ENCODE assay signal across 19 mouse cellular contexts in the genomic region with DNA sequence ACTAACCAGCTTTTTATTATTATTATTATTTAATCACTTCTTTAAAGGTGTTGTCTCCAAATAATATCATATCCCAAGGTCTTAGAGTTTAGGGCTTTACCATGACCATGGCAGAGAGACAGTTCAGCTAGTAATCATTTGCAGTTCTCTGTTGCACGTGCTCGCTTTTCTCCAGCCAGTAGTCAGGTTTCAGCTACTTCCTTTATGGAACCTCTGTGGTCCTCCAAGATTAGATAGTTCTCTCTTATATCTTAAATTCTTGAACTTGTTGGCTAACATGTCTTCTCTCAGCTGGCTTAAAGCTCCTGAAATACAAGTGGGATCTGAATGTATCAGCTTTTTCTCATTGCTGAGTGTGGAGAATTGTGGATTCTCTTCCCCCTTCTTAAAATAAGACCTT. TPM values are rescaled to one million over a fixed set of nuclear protein-coding genes. Genes with fewer than 3 reads are reported as not detected.
DNase-seq lines count a peak whose midpoint lies in the region; ATAC-seq and TF ChIP-seq lines count a peak whose summit lies in the region.
"Had no signal": no experiment of that assay in that cellular context is flagged by ENCODE, and none has a peak within 500 bp of the region (broad histone marks: within the 10 kb centered on the region; RNA-seq: fewer than 3 reads in every experiment).

No protein-coding gene starts in this region.

- no peak overlapping the region for H3K9ac ChIP-seq in heart, embryonic 16.5 days (ENCODE audit: low read length)
- H3K9ac ChIP-seq in liver, embryonic 11.5 days (ENCODE audit: low read depth, low read length) = no peak overlapping the region
- H3K9ac ChIP-seq in MEL (ENCODE audit: control insufficient read depth, low read depth, low read length, poor library complexity, severe bottlenecking) = no peak overlapping the region; the same call in 1 of the 2 replicates
- H3K9ac ChIP-seq in hindbrain, embryonic 15.5 days = no peak overlapping the region
- H3K9ac ChIP-seq: embryonic facial prominence, embryonic 15.5 days; liver, embryonic 15.5 days had no signal

- no peak for TF ChIP-seq RAD21 in MEL (IDR thresholded peaks at IDR 0.05; ENCODE audit: low read depth, low read length)

- no peak for ATAC-seq in heart, embryonic 16.5 days (replicated peaks; ENCODE audit: extremely low read depth, insufficient read depth, low FRiP score)
- ATAC-seq in liver, embryonic 11.5 days (replicated peaks; ENCODE audit: low FRiP score) = no peak
- no peak for ATAC-seq in hindbrain, embryonic 15.5 days (ENCODE audit: low FRiP score, low read depth)
- ATAC-seq: intestine, postnatal 0 days had no signal

- H3K27me3 ChIP-seq in heart, embryonic 16.5 days (ENCODE audit: control insufficient read depth, insufficient read depth, low read length) = no peaks in the 10 kb centered on the region
- H3K27me3 ChIP-seq in liver, embryonic 11.5 days (replicated peaks; ENCODE audit: control insufficient read depth, insufficient read depth, low read length) = no peaks in the 10 kb centered on the region
- no peaks in the 10 kb centered on the region for H3K27me3 ChIP-seq in MEL (ENCODE audit: control insufficient read depth in 1 of 2, insufficient read depth in 2 of 2, low read length in 2 of 2)
- H3K27me3 ChIP-seq in hindbrain, embryonic 15.5 days = no peaks in the 10 kb centered on the region
- H3K27me3 ChIP-seq: embryonic facial prominence, embryonic 15.5 days; liver, embryonic 15.5 days had no signal

- H3K79me2 ChIP-seq in MEL (ENCODE audit: control insufficient read depth, insufficient read depth, low read length, poor library complexity) = peaks cover 31% of the 10 kb centered on the region

- WGBS in heart, embryonic 16.5 days = 71% methylated on average over 2 of the region's 2 CpGs
- WGBS in liver, embryonic 11.5 days = 73% methylated on average over 2 of the region's 2 CpGs
- 93% methylated on average over 2 of the region's 2 CpGs for WGBS in hindbrain, embryonic 15.5 days

- TF ChIP-seq EP300 in MEL (IDR thresholded peaks at IDR 0.05; ENCODE audit: low read depth in 1 of 2, low read length in 2 of 2) = peak in 1 of 2 experiments; percentile 59; a peak in 1 of 4 replicates

- H3K4me1 ChIP-seq in heart, embryonic 16.5 days (ENCODE audit: control insufficient read depth, insufficient read depth, low read length) = peaks cover 21% of the 10 kb centered on the region
- peaks cover 6% of the 10 kb centered on the region for H3K4me1 ChIP-seq in liver, embryonic 11.5 days (replicated peaks; ENCODE audit: control insufficient read depth, insufficient read depth, low read length)
- H3K4me1 ChIP-seq in MEL (ENCODE audit: control insufficient read depth in 1 of 2, insufficient read depth in 2 of 2, low read length in 2 of 2) = peaks cover 6 to 7% of the 10 kb centered on the region in 2 experiments
- H3K4me1 ChIP-seq in hindbrain, embryonic 15.5 days (replicated peaks) = peaks cover 37% of the 10 kb centered on the region

- H3K4me3 ChIP-seq in heart, embryonic 16.5 days (ENCODE audit: low read length) = no peak overlapping the region
- no peak overlapping the region for H3K4me3 ChIP-seq in liver, embryonic 11.5 days (ENCODE audit: low read depth, low read length)
- no peak overlapping the region for H3K4me3 ChIP-seq in MEL (ENCODE audit: control insufficient read depth in 1 of 2, insufficient read depth in 1 of 2, low read depth in 2 of 2, low read length in 2 of 2)
- H3K4me3 ChIP-seq in hindbrain, embryonic 15.5 days = no peak overlapping the region
- H3K4me3 ChIP-seq: embryonic facial prominence, embryonic 15.5 days; liver, embryonic 15.5 days; myocyte had no signal

- H3K9me3 ChIP-seq in heart, embryonic 16.5 days (replicated peaks; ENCODE audit: control insufficient read depth, low read length) = no peaks in the 10 kb centered on the region
- H3K9me3 ChIP-seq in liver, embryonic 11.5 days (ENCODE audit: control insufficient read depth, low read length) = no peaks in the 10 kb centered on the region
- H3K9me3 ChIP-seq in MEL (replicated peaks; ENCODE audit: insufficient read depth, low read length) = no peaks in the 10 kb centered on the region
- H3K9me3 ChIP-seq in hindbrain, embryonic 15.5 days = no peaks in the 10 kb centered on the region
- H3K9me3 ChIP-seq: embryonic facial prominence, embryonic 15.5 days; forebrain, embryonic 10.5 days; liver, embryonic 15.5 days; midbrain, embryonic 10.5 days had no signal

- H3K36me3 ChIP-seq in heart, embryonic 16.5 days (ENCODE audit: control insufficient read depth, insufficient read depth) = peaks cover 20% of the 10 kb centered on the region
- H3K36me3 ChIP-seq in liver, embryonic 11.5 days (ENCODE audit: control insufficient read depth, insufficient read depth, low read length) = peaks cover 8% of the 10 kb centered on the region
- peaks cover 3 to 22% of the 10 kb centered on the region in 2 experiments; a peak in 3 of 4 replicates for H3K36me3 ChIP-seq in MEL (ENCODE audit: control insufficient read depth in 1 of 2, insufficient read depth in 2 of 2, low read length in 2 of 2)
- H3K36me3 ChIP-seq in hindbrain, embryonic 15.5 days = peaks cover 25% of the 10 kb centered on the region

- TF ChIP-seq CTCF in MEL (IDR thresholded peaks at IDR 0.05 in 2 of 3, conservative IDR thresholded peaks at IDR 0.05 in 1 of 3; ENCODE audit: control insufficient read depth in 1 of 3, insufficient read depth in 1 of 3, low read depth in 2 of 3, low read length in 3 of 3, poor library complexity in 1 of 3, severe bottlenecking in 1 of 3) = no peak

- no peak overlapping the region for H3K27ac ChIP-seq in heart, embryonic 16.5 days (ENCODE audit: low read length)
- H3K27ac ChIP-seq in liver, embryonic 11.5 days (ENCODE audit: low read depth, low read length) = no peak overlapping the region
- H3K27ac ChIP-seq in MEL (ENCODE audit: control insufficient read depth, low read depth, low read length) = no peak overlapping the region
- no peak overlapping the region for H3K27ac ChIP-seq in hindbrain, embryonic 15.5 days (replicated peaks)
- H3K27ac ChIP-seq: embryonic facial prominence, embryonic 15.5 days; forebrain, embryonic 10.5 days; liver, embryonic 15.5 days; midbrain, embryonic 10.5 days had no signal

- 0 out of 2 replicates have a peak overlapping the region, but pooled peaks have one; percentile 4 for H3K4me2 ChIP-seq in heart, embryonic 16.5 days (ENCODE audit: low read depth, low read length)
- H3K4me2 ChIP-seq in liver, embryonic 11.5 days = peak overlapping the region; percentile 88; the same call in 1 of the 2 replicates
- H3K4me2 ChIP-seq in hindbrain, embryonic 15.5 days = peak overlapping the region; percentile 93

- no peak for DNase-seq in heart, adult 18-20 months
- no peak for DNase-seq in liver, embryonic 11.5 days (ENCODE audit: low spot score)
- DNase-seq in liver (no peak), MEL (ENCODE audit: low read depth, low spot score) (peak; percentile 59)
- DNase-seq in right cerebral cortex, adult 2 months (ENCODE audit: low spot score in 2 of 2) = no peak
- DNase-seq in left cerebral cortex, adult 11 months (ENCODE audit: low spot score) = no peak
- DNase-seq: adrenal gland, postnatal 10 days; cerebellum, adult 2 months; gastrocnemius, postnatal 10 days; kidney, postnatal 14 days; lung, postnatal 4 days had no signal

- TF ChIP-seq POLR2A in MEL (IDR thresholded peaks at IDR 0.05; ENCODE audit: control insufficient read depth in 1 of 2, insufficient read depth in 1 of 2, low read depth in 1 of 2, low read length in 2 of 2, poor library complexity in 1 of 2) = no peak

TF ChIP-seq in MEL, 35 proteins besides CTCF, POLR2A, EP300 and RAD21 (continues in another document):
- TF ChIP-seq GABPA (IDR thresholded peaks at IDR 0.05; ENCODE audit: low read depth, low read length) = no peak
- no peak for TF ChIP-seq CHD1 (IDR thresholded peaks at IDR 0.05; ENCODE audit: low read depth, low read length)
- no peak for TF ChIP-seq ELF1 (IDR thresholded peaks at IDR 0.05; ENCODE audit: low read depth, low read length)
- no peak for TF ChIP-seq SMC3 (IDR thresholded peaks at IDR 0.05; ENCODE audit: low read depth, low read length)
- TF ChIP-seq MAX (IDR thresholded peaks at IDR 0.05; ENCODE audit: low read length) = peak; percentile 75
- peak; percentile 76; the same call in 1 of the 2 replicates for TF ChIP-seq MXI1 (IDR thresholded peaks at IDR 0.05; ENCODE audit: low read depth, low read length)
- peak; percentile 28; the same call in 1 of the 2 replicates for TF ChIP-seq TCF12 (IDR thresholded peaks at IDR 0.05; ENCODE audit: low read depth, low read length)
- TF ChIP-seq SIN3A (IDR thresholded peaks at IDR 0.05; ENCODE audit: low read length) = peak; percentile 57
- peak; percentile 50 for TF ChIP-seq GATA1 (IDR thresholded peaks at IDR 0.05; ENCODE audit: low read depth, low read length)
- peak; percentile 70 for TF ChIP-seq ETS1 (IDR thresholded peaks at IDR 0.05; ENCODE audit: low read depth, low read length)

RNA-seq across cellular contexts. Expression of a gene that starts 2.1 kb away (rescaled TPM):
- 16.9 and 18.3 TPM in 2 replicates for polyA plus RNA-seq in heart, embryonic 16.5 days (2015; fragmentation: Nextera tagmentation; extraction: Ambion mirVana)
- total RNA-seq in heart, adult 18-20 months (2021) = 1 to 10 TPM; 5.1 to 5.8 TPM
- 27.1 and 27.5 TPM in 2 replicates for polyA plus RNA-seq in liver, embryonic 11.5 days (2014; fragmentation: Nextera tagmentation; extraction: Ambion mirVana)
- 15.0 and 15.8 TPM in 2 replicates for total RNA-seq in MEL (2012; rRNA removed)
- 10 to 100 TPM in 1 of 2 experiments, not detected in 1; 18.5 TPM for polyA plus RNA-seq in MEL (2012; ENCODE audit: insufficient read depth in 1 of 2, insufficient read length in 2 of 2, low read depth in 1 of 2, low replicate concordance in 2 of 2, missing spikeins in 1 of 2)
- 26.0 and 26.8 TPM in 2 replicates for polyA plus RNA-seq in hindbrain, embryonic 15.5 days (2015; fragmentation: Nextera tagmentation; extraction: Ambion mirVana)

RNA-seq across cellular contexts. Expression of a gene that starts 2.9 kb away (rescaled TPM):
- polyA plus RNA-seq in heart, embryonic 16.5 days (2015; fragmentation: Nextera tagmentation; extraction: Ambion mirVana) = 15.5 and 16.5 TPM in 2 replicates
- total RNA-seq in heart, adult 18-20 months (2021) = 10 to 100 TPM; 10.3 to 11.3 TPM
- polyA plus RNA-seq in liver, embryonic 11.5 days (2014; fragmentation: Nextera tagmentation; extraction: Ambion mirVana) = 17.5 and 17.8 TPM in 2 replicates
- total RNA-seq in MEL (2012; rRNA removed) = 8.1 and 10.2 TPM in 2 replicates
- 1 to 10 TPM in 1 of 2 experiments, not detected in 1; 8.8 TPM for polyA plus RNA-seq in MEL (2012; ENCODE audit: insufficient read depth in 1 of 2, insufficient read length in 2 of 2, low read depth in 1 of 2, low replicate concordance in 2 of 2, missing spikeins in 1 of 2)
- 15.7 and 16.0 TPM in 2 replicates for polyA plus RNA-seq in hindbrain, embryonic 15.5 days (2015; fragmentation: Nextera tagmentation; extraction: Ambion mirVana)

RNA-seq across cellular contexts. Expression of a gene that starts 31.6 kb away (rescaled TPM):
- 7.9 and 9.0 TPM in 2 replicates for polyA plus RNA-seq in heart, embryonic 16.5 days (2015; fragmentation: Nextera tagmentation; extraction: Ambion mirVana)
- total RNA-seq in heart, adult 18-20 months (2021) = 1 to 10 TPM; 2.8 to 3.2 TPM
- polyA plus RNA-seq in liver, embryonic 11.5 days (2014; fragmentation: Nextera tagmentation; extraction: Ambion mirVana) = 15.5 and 18.0 TPM in 2 replicates
- total RNA-seq in MEL (2012; rRNA removed) = 10.8 and 11.7 TPM in 2 replicates
- 1 to 10 TPM in 1 of 2 experiments, not detected in 1; 9.9 TPM for polyA plus RNA-seq in MEL (2012; ENCODE audit: insufficient read depth in 1 of 2, insufficient read length in 2 of 2, low read depth in 1 of 2, low replicate concordance in 2 of 2, missing spikeins in 1 of 2)
- polyA plus RNA-seq in hindbrain, embryonic 15.5 days (2015; fragmentation: Nextera tagmentation; extraction: Ambion mirVana) = 18.9 and 21.1 TPM in 2 replicates

Comparison
In these comparisons a context has a peak if more than half of its experiments do, and no peak if none do; other contexts are left out.
1. H3K4me2 ChIP-seq: peak in every context shown above with its lines; median percentile 93 in hindbrain, embryonic 15.5 days; 88 in liver, embryonic 11.5 days; 4 in heart, embryonic 16.5 days.